Mouse (Mus musculus): ENCODE measurements around the gene Ptprcap. TPM values are rescaled to one million over a fixed set of nuclear protein-coding genes. Genes with fewer than 3 reads are reported as not detected.

The Ptprcap gene
- polyA plus RNA-seq, 1 experiment = 1.9 TPM

GRCm38 (mm10) chr19:4192251-4192985, 39.0 kb downstream of the Ptprcap start:
- DNase-seq (ENCODE audit: extremely low spot score in 1 of 2, low spot score in 1 of 2) = no peak

- DNase-seq (ENCODE audit: extremely low spot score in 1 of 2, low spot score in 1 of 2) = no peak
These were observed 39.7 kb downstream of the Ptprcap start for GRCm38 (mm10) chr19:4193129-4193528.

- DNase-seq (ENCODE audit: extremely low spot score in 1 of 2, low spot score in 1 of 2) = no peak
These were observed 40.8 kb downstream of the Ptprcap start for GRCm38 (mm10) chr19:4194021-4194724.

- DNase-seq (ENCODE audit: extremely low spot score in 1 of 2, low spot score in 1 of 2) = no peak
These were observed 41.6 kb downstream of the Ptprcap start for GRCm38 (mm10) chr19:4194776-4195650.

- no peak for DNase-seq (ENCODE audit: extremely low spot score in 1 of 2, low spot score in 1 of 2)
These were observed 42.6 kb downstream of the Ptprcap start for GRCm38 (mm10) chr19:4196048-4196447.

GRCm38 (mm10) chr19:4196548-4196947, 43.1 kb downstream of the Ptprcap start:
- no peak for DNase-seq (ENCODE audit: extremely low spot score in 1 of 2, low spot score in 1 of 2)

GRCm38 (mm10) chr19:4197180-4197579, 43.8 kb downstream of the Ptprcap start:
- no peak for DNase-seq (ENCODE audit: extremely low spot score in 1 of 2, low spot score in 1 of 2)

GRCm38 (mm10) chr19:4201291-4201909, 48.0 kb downstream of the Ptprcap start, which contains the start of gene Rad9a:
Rad9a (minus strand) TSS chr19:4201662.
- DNase-seq (ENCODE audit: extremely low spot score in 1 of 2, low spot score in 1 of 2) = peak; percentile 92 to 98

- DNase-seq (ENCODE audit: extremely low spot score in 1 of 2, low spot score in 1 of 2) = no peak
These were observed 48.7 kb downstream of the Ptprcap start for GRCm38 (mm10) chr19:4202149-4202548.

GRCm38 (mm10) chr19:4203148-4203547, 49.7 kb downstream of the Ptprcap start:
- no peak for DNase-seq (ENCODE audit: extremely low spot score in 1 of 2, low spot score in 1 of 2)

GRCm38 (mm10) chr19:4203604-4204326, 50.4 kb downstream of the Ptprcap start:
- DNase-seq (ENCODE audit: extremely low spot score in 1 of 2, low spot score in 1 of 2) = peak in 1 of 2 experiments; percentile 49

GRCm38 (mm10) chr19:4204889-4205288, 51.5 kb downstream of the Ptprcap start:
- DNase-seq (ENCODE audit: extremely low spot score in 1 of 2, low spot score in 1 of 2) = no peak

Other genes starting within 250 kb of the Ptprcap start
- gene Tcirg1, start 246.5 kb upstream of the Ptprcap start, polyA plus RNA-seq (2012; rRNA removed) = 45.5 and 48.1 TPM in 2 replicates
- gene Ndufs8, start 240.8 kb upstream of the Ptprcap start, polyA plus RNA-seq (2012; rRNA removed) = 283 and 291 TPM in 2 replicates
- gene Aldh3b1, start 223.8 kb upstream of the Ptprcap start, polyA plus RNA-seq (2012; rRNA removed) = 7.9 and 8.5 TPM in 2 replicates
- 31.5 and 34.7 TPM in 2 replicates for gene Unc93b1, start 218.4 kb upstream of the Ptprcap start, polyA plus RNA-seq (2012; rRNA removed)
- 0.38 and 0.58 TPM in 2 replicates for gene Aldh3b3, start 195.0 kb upstream of the Ptprcap start, polyA plus RNA-seq (2012; rRNA removed)
- gene Aldh3b2, start 181.3 kb upstream of the Ptprcap start, polyA plus RNA-seq (2012; rRNA removed) = 3.5 and 3.6 TPM in 2 replicates
- 5.6 and 5.8 TPM in 2 replicates for gene Acy3, start 167.0 kb upstream of the Ptprcap start, polyA plus RNA-seq (2012; rRNA removed)
- not detected in 2 replicates for gene Tbx10, start 160.9 kb upstream of the Ptprcap start, polyA plus RNA-seq (2012; rRNA removed)
- gene Nudt8, start 153.0 kb upstream of the Ptprcap start, polyA plus RNA-seq (2012; rRNA removed) = 7.1 and 8.4 TPM in 2 replicates
- gene Gm49405, start 153.0 kb upstream of the Ptprcap start, polyA plus RNA-seq (2012; rRNA removed) = 6.3 TPM in 2 replicates
- gene Doc2g, start 150.3 kb upstream of the Ptprcap start, polyA plus RNA-seq (2012; rRNA removed) = 287 and 325 TPM in 2 replicates
- 248 and 270 TPM in 2 replicates for gene Ndufv1, start 140.8 kb upstream of the Ptprcap start, polyA plus RNA-seq (2012; rRNA removed)
- 454 and 506 TPM in 2 replicates for gene Gstp1, start 115.6 kb upstream of the Ptprcap start, polyA plus RNA-seq (2012; rRNA removed)
- 5.1 and 14.7 TPM in 2 replicates for gene Gstp2, start 107.6 kb upstream of the Ptprcap start, polyA plus RNA-seq (2012; rRNA removed)
- gene Gstp3, start 94.0 kb upstream of the Ptprcap start, polyA plus RNA-seq (2012; rRNA removed) = not detected in 2 replicates
- gene Cabp2, start 72.0 kb upstream of the Ptprcap start, polyA plus RNA-seq (2012; rRNA removed) = not detected in 2 replicates
- 50.3 and 58.5 TPM in 2 replicates for gene Cdk2ap2, start 56.4 kb upstream of the Ptprcap start, polyA plus RNA-seq (2012; rRNA removed)
- 290 and 305 TPM in 2 replicates for gene Pitpnm1, start 53.6 kb upstream of the Ptprcap start, polyA plus RNA-seq (2012; rRNA removed)
- gene Aip, start 27.7 kb upstream of the Ptprcap start, polyA plus RNA-seq (2012; rRNA removed) = 162 and 174 TPM in 2 replicates
- gene Gpr152, start 13.8 kb upstream of the Ptprcap start, polyA plus RNA-seq (2012; rRNA removed) = 0.06 and 0.11 TPM in 2 replicates
- 0.12 and 0.17 TPM in 2 replicates for gene Cabp4, start 9.6 kb upstream of the Ptprcap start, polyA plus RNA-seq (2012; rRNA removed)
- 183 and 225 TPM in 2 replicates for gene Coro1b, start 5.0 kb upstream of the Ptprcap start, polyA plus RNA-seq (2012; rRNA removed)
- 82.4 and 85.6 TPM in 2 replicates for gene Rps6kb2, start 9.8 kb downstream of the Ptprcap start, polyA plus RNA-seq (2012; rRNA removed)
- 10.7 and 14.3 TPM in 2 replicates for gene Carns1, start 21.9 kb downstream of the Ptprcap start, polyA plus RNA-seq (2012; rRNA removed)
- 2.6 and 3.3 TPM in 2 replicates for gene Tbc1d10c, start 37.7 kb downstream of the Ptprcap start, polyA plus RNA-seq (2012; rRNA removed)
- 347 and 379 TPM in 2 replicates for gene Ppp1ca, start 38.5 kb downstream of the Ptprcap start, polyA plus RNA-seq (2012; rRNA removed)
- 18.4 and 19.3 TPM in 2 replicates for gene Rad9a, start 48.1 kb downstream of the Ptprcap start, polyA plus RNA-seq (2012; rRNA removed)
- 3.9 and 4.5 TPM in 2 replicates for gene Clcf1, start 60.6 kb downstream of the Ptprcap start, polyA plus RNA-seq (2012; rRNA removed)
- not detected in 2 replicates for gene AC109138.7, start 60.8 kb downstream of the Ptprcap start, polyA plus RNA-seq (2012; rRNA removed)
- gene Pold4, start 78.3 kb downstream of the Ptprcap start, polyA plus RNA-seq (2012; rRNA removed) = 35.0 and 39.4 TPM in 2 replicates
- 98.6 and 106 TPM in 2 replicates for gene Ssh3, start 115.6 kb downstream of the Ptprcap start, polyA plus RNA-seq (2012; rRNA removed)
- 73.1 and 77.0 TPM in 2 replicates for gene Ankrd13d, start 129.5 kb downstream of the Ptprcap start, polyA plus RNA-seq (2012; rRNA removed)
- gene Grk2, start 152.6 kb downstream of the Ptprcap start, polyA plus RNA-seq (2012; rRNA removed) = 183 and 199 TPM in 2 replicates
- 68.7 and 69.6 TPM in 2 replicates for gene Kdm2a, start 244.7 kb downstream of the Ptprcap start, polyA plus RNA-seq (2012; rRNA removed)

All from frontal cortex, adult 2 months (tissue).